Mouse (Mus musculus) frontal cortex, postnatal 14 days (tissue): ENCODE results near the gene Krtap1-3.

Experiments
- DNase-seq, 2 experiments: peaks; one replicate each; pipeline ENCODE4 v3.0.0; 2022; ENCODE audit warnings: low spot score in 2 of 2

Krtap1-3 gene

GRCm38 (mm10) chr11:99557976-99558745 is 33.0 kb downstream of the Krtap1-3 start:
- no peak for DNase-seq

- no peak for DNase-seq
These were observed 34.4 kb downstream of the Krtap1-3 start, which contains the start of gene Krtap3-2 for GRCm38 (mm10) chr11:99556753-99557152. Gene Krtap3-2 (minus strand): TSS chr11:99556853.

GRCm38 (mm10) chr11:99556195-99556594 is 34.9 kb downstream of the Krtap1-3 start:
- no peak for DNase-seq

GRCm38 (mm10) chr11:99550765-99551164 is 40.4 kb downstream of the Krtap1-3 start, which contains the start of gene Krtap3-3:
Gene Krtap3-3 (minus strand): TSS chr11:99550865.
- DNase-seq = no peak

GRCm38 (mm10) chr11:99547892-99548291 is 43.2 kb downstream of the Krtap1-3 start:
- no peak for DNase-seq
